Mouse (Mus musculus): ENCODE measurements at regions not wholly inside any gene's neighbourhood (a gene's known extent, or its start where the extent isn't known, plus 50 kb on each side); places are given as distances from the start of the nearest gene placed in this dataset.

GRCm38 (mm10) chr1:104619805-104620375 is 148.4 kb upstream of the Cdh20 start:
- H3K79me2 ChIP-seq (ENCODE audit: control insufficient read depth, insufficient read depth, low read length): no peaks in the 10 kb centered on the region
- no peak overlapping the region for H3K4me3 ChIP-seq (ENCODE audit: insufficient read depth, low read depth, low read length)
- no peak for DNase-seq (ENCODE audit: extremely low read depth, low read depth, low spot score)
- no peak overlapping the region for H3K27ac ChIP-seq (replicated peaks; ENCODE audit: insufficient read depth, low read depth, low read length)
- H3K4me1 ChIP-seq (ENCODE audit: control insufficient read depth, insufficient read depth, low read length): no peaks in the 10 kb centered on the region
- 90% methylated on average over 2 of the region's 2 CpGs for WGBS
- TF ChIP-seq CTCF (IDR thresholded peaks at IDR 0.05; ENCODE audit: low read depth, low read length) (no peak), POLR2A (IDR thresholded peaks at IDR 0.05; ENCODE audit: extremely low read depth, insufficient read depth, low read length) (no peak)
- H3K9ac ChIP-seq (ENCODE audit: low read depth, low read length): no peak overlapping the region
- no peaks in the 10 kb centered on the region for H3K36me3 ChIP-seq (ENCODE audit: control insufficient read depth, insufficient read depth, low read length)
- H3K27me3 ChIP-seq (ENCODE audit: control insufficient read depth, insufficient read depth, low read length): no peaks in the 10 kb centered on the region

GRCm38 (mm10) chr1:104625528-104625927 is 142.8 kb upstream of the Cdh20 start:
- Histone ChIP-seq H3K27ac (replicated peaks; ENCODE audit: insufficient read depth, low read depth, low read length) (no peak overlapping the region), H3K79me2 (ENCODE audit: control insufficient read depth, insufficient read depth, low read length) (no peaks in the 10 kb centered on the region), H3K4me3 (ENCODE audit: insufficient read depth, low read depth, low read length) (no peak overlapping the region), H3K9ac (ENCODE audit: low read depth, low read length) (no peak overlapping the region), H3K27me3 (ENCODE audit: control insufficient read depth, insufficient read depth, low read length) (no peaks in the 10 kb centered on the region), H3K4me1 (ENCODE audit: control insufficient read depth, insufficient read depth, low read length) (no peaks in the 10 kb centered on the region), H3K36me3 (ENCODE audit: control insufficient read depth, insufficient read depth, low read length) (no peaks in the 10 kb centered on the region)
- 60% methylated on average over 2 of the region's 2 CpGs for WGBS
- TF ChIP-seq CTCF (IDR thresholded peaks at IDR 0.05; ENCODE audit: low read depth, low read length) (no peak), POLR2A (IDR thresholded peaks at IDR 0.05; ENCODE audit: extremely low read depth, insufficient read depth, low read length) (no peak)
- DNase-seq (ENCODE audit: extremely low read depth, low read depth, low spot score): no peak

- Histone ChIP-seq H3K9ac (ENCODE audit: low read depth, low read length) (no peak overlapping the region), H3K4me3 (ENCODE audit: insufficient read depth, low read depth, low read length) (no peak overlapping the region), H3K4me1 (ENCODE audit: control insufficient read depth, insufficient read depth, low read length) (no peaks in the 10 kb centered on the region), H3K36me3 (ENCODE audit: control insufficient read depth, insufficient read depth, low read length) (no peaks in the 10 kb centered on the region), H3K27ac (replicated peaks; ENCODE audit: insufficient read depth, low read depth, low read length) (no peak overlapping the region), H3K27me3 (ENCODE audit: control insufficient read depth, insufficient read depth, low read length) (no peaks in the 10 kb centered on the region), H3K79me2 (ENCODE audit: control insufficient read depth, insufficient read depth, low read length) (no peaks in the 10 kb centered on the region)
- no peak for DNase-seq (ENCODE audit: extremely low read depth, low read depth, low spot score)
- TF ChIP-seq CTCF (IDR thresholded peaks at IDR 0.05; ENCODE audit: low read depth, low read length) (no peak), POLR2A (IDR thresholded peaks at IDR 0.05; ENCODE audit: extremely low read depth, insufficient read depth, low read length) (no peak)
- 82% methylated on average over 1 of the region's 1 CpGs for WGBS
Observed at GRCm38 (mm10) chr1:104652405-104652804, 115.9 kb upstream of the Cdh20 start.

All from liver, adult 2 months (tissue).